Mouse (Mus musculus) midbrain, embryonic 16.5 days (tissue): ENCODE results near the gene Crmp1. TPM values are rescaled to one million over a fixed set of nuclear protein-coding genes. Genes with fewer than 3 reads are reported as not detected.

Source experiments
- ATAC-seq: fragments of 200-750 bp; cut with Nextera tagmentation; 2 replicates; pipeline ENCODE4 v1.8.0; 2017; ENCODE audit warnings: moderate TSS enrichment
- H3K27ac ChIP-seq: fragments of 300-500 bp; sonication (generic); 2 replicates; pipeline ENCODE4 v1.5.1; 2014; ENCODE audit warnings: mild to moderate bottlenecking, low read length, mixed read lengths
- H3K27me3 ChIP-seq: fragments of 300-500 bp; sonication (generic); 2 replicates; pipeline ENCODE4 v1.6.1; 2014; ENCODE audit warnings: low read depth, low read length, mixed read lengths; ENCODE audit not compliant: control insufficient read depth, insufficient read depth
- H3K36me3 ChIP-seq: fragments of 300-500 bp; sonication (generic); 2 replicates; pipeline ENCODE4 v1.6.1; 2014; ENCODE audit warnings: mild to moderate bottlenecking, low read length, moderate library complexity, mixed read lengths; ENCODE audit not compliant: control insufficient read depth, insufficient read depth
- H3K4me1 ChIP-seq: fragments of 300-500 bp; sonication (generic); 2 replicates; pipeline ENCODE4 v1.6.1; 2014; ENCODE audit warnings: mild to moderate bottlenecking, low read length, mixed read lengths; ENCODE audit not compliant: control insufficient read depth, insufficient read depth
- H3K4me2 ChIP-seq: fragments of 300-500 bp; sonication (generic); 2 replicates; pipeline ENCODE4 v1.6.1; 2014; ENCODE audit warnings: mild to moderate bottlenecking, low read length, mixed read lengths
- H3K4me3 ChIP-seq: fragments of 300-500 bp; sonication (generic); 2 replicates; pipeline ENCODE4 v1.5.1; 2014; ENCODE audit warnings: low read depth, mild to moderate bottlenecking, low read length, moderate library complexity, mixed read lengths
- H3K9ac ChIP-seq: fragments of 300-500 bp; sonication (generic); 2 replicates; pipeline ENCODE4 v1.6.1; 2014; ENCODE audit warnings: low read depth, low read length, mixed read lengths
- H3K9me3 ChIP-seq: fragments of 300-500 bp; sonication (generic); replicated peaks from 2 replicates; pipeline ENCODE4 v1.6.1; 2014; ENCODE audit warnings: mild to moderate bottlenecking, low read length, mixed read lengths; ENCODE audit not compliant: control insufficient read depth, poor library complexity, severe bottlenecking
- WGBS: fragments of 180-500 bp; shearing (Covaris S2); extraction: QIAGEN DNeasy Blood & Tissue Kit; methylation state at CpG from one replicate; pipeline ENCODE4 v1.1.7; 2014; 5-methylcytosine and 5-hydroxymethylcytosine counted together
- polyA plus RNA-seq: library from polyadenylated mRNA; unstranded; fragments of >200 nt; fragmentation: Nextera tagmentation; extraction: Ambion mirVana; gene quantifications from 2 replicates; pipeline ENCODE4 v1.2.1, GENCODE M21; 2015

The Crmp1 gene
- polyA plus RNA-seq, 1 experiment from 2014 or later: 1,010 TPM

GRCm38 (mm10) chr5:37254523-37254922, 12.8 kb downstream of the Crmp1 start:
- WGBS: 83% methylated on average over 4 of the region's 4 CpGs
- Histone ChIP-seq H3K4me1 (peaks cover 59% of the 10 kb centered on the region), H3K4me3 (no peak overlapping the region), H3K27ac (no peak overlapping the region), H3K9me3 (no peaks in the 10 kb centered on the region), H3K27me3 (no peaks in the 10 kb centered on the region), H3K9ac (no peak overlapping the region), H3K4me2 (no peak overlapping the region), H3K36me3 (no peaks in the 10 kb centered on the region)
- no peak for ATAC-seq

GRCm38 (mm10) chr5:37256823-37257222, 15.1 kb downstream of the Crmp1 start:
- H3K27ac ChIP-seq: no peak overlapping the region
- H3K4me3 ChIP-seq: no peak overlapping the region
- 71% methylated on average over 7 of the region's 7 CpGs for WGBS
- no peak overlapping the region for H3K4me2 ChIP-seq
- H3K9me3 ChIP-seq: no peaks in the 10 kb centered on the region
- no peak overlapping the region for H3K9ac ChIP-seq
- no peaks in the 10 kb centered on the region for H3K36me3 ChIP-seq
- ATAC-seq: no peak
- peaks cover 49% of the 10 kb centered on the region for H3K4me1 ChIP-seq
- H3K27me3 ChIP-seq: no peaks in the 10 kb centered on the region

GRCm38 (mm10) chr5:37257243-37257642, 15.5 kb downstream of the Crmp1 start:
- WGBS: 59% methylated on average over 5 of the region's 5 CpGs
- no peaks in the 10 kb centered on the region for H3K36me3 ChIP-seq
- no peaks in the 10 kb centered on the region for H3K9me3 ChIP-seq
- no peak overlapping the region for H3K27ac ChIP-seq
- H3K4me2 ChIP-seq: no peak overlapping the region
- peaks cover 53% of the 10 kb centered on the region for H3K4me1 ChIP-seq
- H3K9ac ChIP-seq: no peak overlapping the region
- no peak for ATAC-seq
- H3K4me3 ChIP-seq: no peak overlapping the region
- no peaks in the 10 kb centered on the region for H3K27me3 ChIP-seq

DNA sequence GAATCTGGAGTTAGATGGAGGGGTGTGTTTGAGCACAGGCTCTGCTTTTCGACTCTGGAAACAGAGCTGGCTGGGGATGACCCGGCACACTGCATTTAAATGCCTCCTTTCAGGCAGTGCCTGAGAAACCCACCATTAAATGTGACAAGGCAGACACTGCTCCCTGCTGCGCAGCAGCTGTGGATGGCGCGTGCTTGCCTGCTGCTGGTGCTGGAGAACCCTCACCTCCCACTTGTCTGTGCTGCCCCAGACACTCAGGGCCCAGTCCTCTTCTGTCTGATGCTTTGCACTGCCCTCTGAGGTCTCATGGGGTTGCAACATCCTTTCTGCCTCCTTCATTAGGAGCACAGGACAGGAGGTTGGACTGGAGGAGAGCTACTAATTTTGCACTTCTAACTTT, 20.0 kb downstream of the Crmp1 start:
- Histone ChIP-seq H3K36me3 (peaks cover 6% of the 10 kb centered on the region; the same call in 1 of the 2 replicates), H3K4me1 (peaks cover 51% of the 10 kb centered on the region), H3K9ac (no peak overlapping the region)

DNA sequence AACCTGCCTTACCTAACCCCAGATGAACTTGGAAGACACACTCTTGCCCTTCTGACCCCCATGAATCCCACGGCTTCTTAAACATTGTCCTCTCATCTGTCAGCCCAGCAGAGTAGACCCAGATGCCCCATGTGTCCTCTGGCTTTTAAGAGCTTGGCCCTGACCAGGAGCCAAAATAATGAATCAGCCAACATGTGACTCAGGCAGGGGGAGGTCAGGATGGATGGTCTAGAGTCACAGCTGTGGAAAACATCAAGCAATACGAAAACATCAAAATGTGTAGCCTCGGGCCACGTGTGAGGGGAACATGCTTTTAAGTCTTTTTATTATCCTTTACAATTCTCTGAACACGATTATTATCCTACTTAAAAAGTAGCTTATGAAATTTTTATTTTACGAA, 22.1 kb downstream of the Crmp1 start:
- ATAC-seq: no peak
- Histone ChIP-seq H3K27ac (no peak overlapping the region), H3K4me3 (no peak overlapping the region), H3K9ac (no peak overlapping the region), H3K4me1 (peaks cover 34% of the 10 kb centered on the region), H3K9me3 (no peaks in the 10 kb centered on the region), H3K36me3 (peaks cover 18% of the 10 kb centered on the region), H3K4me2 (no peak overlapping the region), H3K27me3 (no peaks in the 10 kb centered on the region)
- WGBS: 50% methylated on average over 6 of the region's 6 CpGs

More for the DNA sequence above, 20.0 kb downstream of the Crmp1 start:
- Histone ChIP-seq H3K27ac (no peak overlapping the region), H3K9me3 (no peaks in the 10 kb centered on the region), H3K27me3 (no peaks in the 10 kb centered on the region), H3K4me3 (no peak overlapping the region), H3K4me2 (no peak overlapping the region)
- WGBS: 38% methylated on average over 5 of the region's 5 CpGs
- no peak for ATAC-seq

DNA sequence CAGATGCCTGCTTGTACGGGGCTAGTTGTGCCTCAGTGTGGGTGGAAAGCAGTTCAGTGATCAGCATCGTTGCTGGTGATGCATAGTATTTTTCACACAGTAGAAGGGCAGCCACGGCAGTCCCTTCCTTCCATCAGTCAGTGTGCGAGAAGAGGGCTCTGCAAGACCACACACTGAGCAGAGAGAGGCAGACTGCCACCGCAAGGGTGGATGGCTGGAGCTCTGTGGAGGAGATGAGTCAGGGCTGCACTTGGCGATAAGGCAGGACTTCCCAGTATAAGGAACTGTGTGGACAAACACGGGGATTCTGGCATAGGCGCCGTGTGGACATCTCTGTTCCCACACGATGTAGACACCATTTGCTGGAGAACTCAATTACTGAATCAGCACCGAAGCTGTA, 39.3 kb downstream of the Crmp1 start:
- H3K36me3 ChIP-seq: peaks cover 68% of the 10 kb centered on the region
- 92% methylated on average over 11 of the region's 11 CpGs for WGBS
- H3K9me3 ChIP-seq: no peaks in the 10 kb centered on the region
- no peak for ATAC-seq
- no peak overlapping the region for H3K4me3 ChIP-seq
- no peak overlapping the region for H3K9ac ChIP-seq
- no peaks in the 10 kb centered on the region for H3K27me3 ChIP-seq
- H3K4me2 ChIP-seq: no peak overlapping the region
- H3K4me1 ChIP-seq: no peaks in the 10 kb centered on the region
- no peak overlapping the region for H3K27ac ChIP-seq

DNA sequence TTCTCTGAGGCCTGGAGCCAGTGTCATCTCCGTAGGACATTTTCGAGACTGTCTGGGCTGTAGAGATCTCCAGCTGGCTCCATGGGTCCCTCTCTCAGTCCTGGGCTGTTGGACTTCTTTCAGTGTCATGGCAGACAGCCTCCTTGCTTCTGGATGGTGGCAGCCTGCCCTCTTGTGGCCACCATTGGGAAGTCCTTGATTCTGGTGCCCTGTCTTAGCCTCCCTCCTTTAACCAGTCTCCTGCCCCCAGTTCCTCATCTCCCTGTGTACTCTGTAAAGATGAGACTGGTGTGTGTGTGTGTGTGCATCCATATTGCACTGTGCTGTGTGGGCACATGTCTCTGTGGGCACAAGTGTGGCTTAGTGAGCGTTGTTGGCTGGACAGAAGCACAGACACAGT, 46.6 kb downstream of the Crmp1 start:
- H3K9ac ChIP-seq: no peak overlapping the region
- H3K36me3 ChIP-seq: peaks cover 44% of the 10 kb centered on the region
- no peak overlapping the region for H3K27ac ChIP-seq

GRCm38 (mm10) chr5:37289236-37289635, 47.5 kb downstream of the Crmp1 start:
- Histone ChIP-seq H3K27me3 (no peaks in the 10 kb centered on the region), H3K4me3 (no peak overlapping the region), H3K4me1 (no peaks in the 10 kb centered on the region), H3K27ac (no peak overlapping the region), H3K36me3 (peaks cover 38% of the 10 kb centered on the region), H3K4me2 (no peak overlapping the region), H3K9me3 (no peaks in the 10 kb centered on the region), H3K9ac (no peak overlapping the region)
- ATAC-seq: peak; percentile 33
- 23% methylated on average over 3 of the region's 3 CpGs for WGBS

More for the DNA sequence above, 46.6 kb downstream of the Crmp1 start:
- no peaks in the 10 kb centered on the region for H3K9me3 ChIP-seq
- no peaks in the 10 kb centered on the region for H3K4me1 ChIP-seq
- H3K4me3 ChIP-seq: no peak overlapping the region
- H3K4me2 ChIP-seq: no peak overlapping the region
- ATAC-seq: peak; percentile 50
- 80% methylated on average over 3 of the region's 3 CpGs for WGBS
- H3K27me3 ChIP-seq: no peaks in the 10 kb centered on the region

DNA sequence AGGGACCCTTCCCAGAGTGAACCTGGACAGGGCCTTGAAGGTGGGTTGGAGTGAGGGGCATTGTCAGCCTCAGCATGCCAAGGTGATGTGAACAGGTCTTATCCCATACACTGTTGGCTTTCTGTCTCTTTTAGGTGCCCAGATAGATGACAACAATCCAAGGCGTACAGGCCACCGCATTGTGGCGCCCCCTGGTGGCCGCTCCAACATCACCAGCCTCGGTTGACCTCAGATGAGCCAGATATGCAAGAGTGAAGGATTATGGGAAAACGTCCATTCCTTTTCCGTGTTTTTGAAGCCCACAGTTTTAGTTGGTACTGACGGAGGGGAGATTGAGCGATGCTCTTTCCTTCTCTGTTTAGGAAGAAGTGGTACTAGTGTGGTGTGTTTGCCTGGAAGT, 49.2 kb downstream of the Crmp1 start:
- H3K9me3 ChIP-seq: no peaks in the 10 kb centered on the region
- 66% methylated on average over 9 of the region's 9 CpGs for WGBS
- H3K4me3 ChIP-seq: no peak overlapping the region
- H3K36me3 ChIP-seq: peaks cover 30% of the 10 kb centered on the region
- no peaks in the 10 kb centered on the region for H3K4me1 ChIP-seq
- no peak for ATAC-seq
- H3K4me2 ChIP-seq: no peak overlapping the region
- H3K27me3 ChIP-seq: no peaks in the 10 kb centered on the region
- H3K9ac ChIP-seq: no peak overlapping the region
- no peak overlapping the region for H3K27ac ChIP-seq
